Mouse (Mus musculus) liver, embryonic 14.5 days (tissue): Measurements from ENCODE around the gene Gm49322.

Experiments
- CTCF ChIP-seq: IDR thresholded peaks from 2 replicates; pipeline ENCODE4 v1.5.1; 2016; ENCODE audit warnings: antibody characterized with exemption, low read depth, control low read depth
- EP300 ChIP-seq: IDR thresholded peaks from 2 replicates; pipeline ENCODE4 v1.6.1; 2016; ENCODE audit warnings: antibody characterized with exemption, low read depth

GRCm38 (mm10) chr10:80585581-80585980 lies 20.2 kb upstream of the Gm49322 start:
- TF ChIP-seq CTCF (no peak), EP300 (no peak)
